Mouse (Mus musculus): ENCODE results near the gene Atf6. TPM values are rescaled to one million over a fixed set of nuclear protein-coding genes. Genes with fewer than 3 reads are reported as not detected.

Atf6 gene
- total RNA-seq, 4 experiments from 2014 or later: 44.3 to 51.8 (median 48.5) TPM

GRCm38 (mm10) chr1:170773506-170773905 lies 94.1 kb downstream of the Atf6 start:
- DNase-seq (ENCODE audit: low spot score in 2 of 2): no peak

- DNase-seq (ENCODE audit: low spot score in 2 of 2): no peak
These were observed 96.1 kb downstream of the Atf6 start for GRCm38 (mm10) chr1:170771437-170772003.

DNA sequence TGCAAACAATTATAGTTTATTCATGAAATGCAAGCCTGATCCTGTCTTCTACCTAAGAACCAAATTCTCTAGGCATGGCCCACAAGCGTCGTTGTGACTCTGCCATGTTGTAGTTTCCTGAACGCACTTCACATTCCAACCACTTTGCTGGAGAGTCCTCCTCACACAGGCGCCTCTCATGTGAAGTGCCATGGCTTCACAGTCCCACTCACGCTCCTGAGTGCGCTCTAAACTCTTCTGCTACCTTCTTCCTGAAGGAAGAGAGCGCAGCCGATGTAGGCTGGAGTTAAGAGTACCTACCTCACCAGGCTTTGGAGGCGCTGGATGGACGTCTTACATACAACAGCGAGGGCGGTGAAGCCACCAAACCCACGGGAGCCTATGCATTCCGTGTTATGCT lies 96.9 kb downstream of the Atf6 start:
- DNase-seq (ENCODE audit: low spot score in 2 of 2): no peak

GRCm38 (mm10) chr1:170766997-170767396 lies 100.6 kb downstream of the Atf6 start:
- no peak for DNase-seq (ENCODE audit: low spot score in 2 of 2)

- no peak for DNase-seq (ENCODE audit: low spot score in 2 of 2)
These were observed 102.8 kb downstream of the Atf6 start for GRCm38 (mm10) chr1:170764798-170765197.

DNA sequence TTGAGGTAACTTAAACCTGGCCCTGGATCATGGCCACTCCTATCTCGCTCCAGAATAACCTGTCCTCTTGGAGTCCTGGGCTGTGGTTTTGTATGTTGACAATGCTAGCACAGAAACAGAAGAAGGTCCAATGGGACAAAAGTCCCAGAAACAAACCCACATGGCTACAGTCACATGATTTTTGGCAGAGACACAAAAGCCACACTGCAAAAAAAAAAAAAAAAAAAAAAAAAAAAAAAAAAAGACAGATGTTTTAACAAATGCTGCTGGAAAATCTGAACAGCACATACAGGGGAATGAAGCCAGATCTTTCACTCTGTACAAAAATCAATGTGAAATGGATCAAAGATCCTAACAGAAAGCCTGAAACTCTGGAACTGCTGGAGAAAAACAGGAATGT lies 105.9 kb downstream of the Atf6 start:
- DNase-seq (ENCODE audit: low spot score in 2 of 2): no peak

GRCm38 (mm10) chr1:170753597-170753996 lies 114.0 kb downstream of the Atf6 start:
- DNase-seq (ENCODE audit: low spot score in 2 of 2): no peak

GRCm38 (mm10) chr1:170751797-170752196 lies 115.8 kb downstream of the Atf6 start:
- no peak for DNase-seq (ENCODE audit: low spot score in 2 of 2)

DNA sequence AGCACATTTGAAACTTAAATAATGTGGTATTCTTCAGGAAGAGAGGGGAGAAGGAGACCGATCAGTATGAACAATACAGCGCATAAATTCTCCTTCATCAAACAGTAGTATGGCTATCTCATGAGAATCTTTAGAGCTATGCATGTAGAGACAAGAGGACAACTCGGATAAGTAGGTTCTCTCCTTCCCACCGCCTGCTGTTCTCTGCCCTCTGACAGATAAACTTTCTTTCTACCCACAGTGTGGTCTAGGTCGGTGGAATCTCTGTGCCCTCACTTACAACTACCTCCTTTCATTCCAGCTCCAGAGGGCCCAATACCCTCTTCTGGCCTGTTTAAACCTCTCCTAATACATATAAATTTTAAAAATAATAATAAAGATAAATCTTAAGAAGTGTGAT lies 121.0 kb downstream of the Atf6 start:
- no peak for DNase-seq (ENCODE audit: low spot score in 2 of 2)

- DNase-seq (ENCODE audit: low spot score in 2 of 2): no peak
These were observed 125.9 kb downstream of the Atf6 start for GRCm38 (mm10) chr1:170741497-170742246.

- DNase-seq (ENCODE audit: low spot score in 2 of 2): peak in 1 of 2 experiments; percentile 34
These were observed 132.7 kb downstream of the Atf6 start for GRCm38 (mm10) chr1:170734866-170735265.

DNA sequence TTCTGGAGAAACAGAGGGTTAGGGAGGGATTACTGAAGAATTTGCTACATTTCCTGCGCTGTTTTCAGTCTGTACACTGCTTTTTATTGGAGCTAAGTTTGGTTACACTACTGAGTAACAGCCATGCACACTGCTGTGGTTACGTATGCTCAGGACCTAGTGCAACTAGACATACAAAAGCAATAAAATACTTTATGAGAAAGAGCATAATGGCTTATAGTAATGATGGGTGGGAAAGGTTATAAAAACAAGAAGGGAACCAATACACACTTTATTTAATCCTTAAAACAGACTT lies 135.0 kb downstream of the Atf6 start:
- DNase-seq (ENCODE audit: low spot score in 2 of 2): no peak

GRCm38 (mm10) chr1:170731865-170732595 lies 135.5 kb downstream of the Atf6 start:
- DNase-seq (ENCODE audit: low spot score in 2 of 2): no peak

DNA sequence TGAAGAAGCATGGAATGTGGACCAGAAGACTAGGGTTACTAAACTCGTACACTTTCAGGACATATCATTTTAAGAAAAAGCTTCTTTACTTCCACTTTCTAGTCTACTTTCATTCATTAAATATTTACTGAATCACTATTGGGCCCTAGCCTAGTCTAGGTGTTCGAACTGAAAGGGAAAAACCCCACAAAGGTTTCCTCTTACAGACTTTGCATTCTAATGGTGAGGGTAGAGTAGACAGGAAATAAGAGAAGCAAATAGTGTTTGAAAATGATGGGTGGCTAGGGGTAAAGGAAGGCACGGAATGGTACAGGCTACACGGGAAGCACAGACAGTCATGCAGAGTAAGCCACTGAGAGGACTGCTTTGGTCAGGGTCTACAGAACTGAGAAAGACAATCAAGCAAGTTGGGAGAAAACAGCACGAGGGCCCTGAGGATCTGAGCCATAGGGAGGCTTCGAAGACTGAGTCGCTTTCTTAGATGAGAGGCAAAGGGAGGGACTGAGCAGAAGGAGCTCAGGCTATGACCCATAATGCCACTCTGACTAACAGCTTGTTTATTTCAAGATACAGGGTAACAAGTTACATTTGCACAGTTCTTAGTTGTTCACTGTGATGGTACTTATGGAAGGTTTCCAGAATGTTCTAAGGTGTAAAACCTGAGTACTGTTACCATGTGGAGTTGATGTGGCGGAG lies 138.2 kb downstream of the Atf6 start:
- DNase-seq (ENCODE audit: low spot score in 2 of 2): no peak

- DNase-seq (ENCODE audit: low spot score in 2 of 2): no peak
These were observed 139.0 kb downstream of the Atf6 start for GRCm38 (mm10) chr1:170728524-170728923.

- peak; percentile 63 to 69 for DNase-seq (ENCODE audit: low spot score in 2 of 2)
These were observed 146.0 kb downstream of the Atf6 start for GRCm38 (mm10) chr1:170721560-170721959.

- DNase-seq (ENCODE audit: low spot score in 2 of 2): no peak
These were observed 149.3 kb downstream of the Atf6 start for GRCm38 (mm10) chr1:170718133-170718810.

DNA sequence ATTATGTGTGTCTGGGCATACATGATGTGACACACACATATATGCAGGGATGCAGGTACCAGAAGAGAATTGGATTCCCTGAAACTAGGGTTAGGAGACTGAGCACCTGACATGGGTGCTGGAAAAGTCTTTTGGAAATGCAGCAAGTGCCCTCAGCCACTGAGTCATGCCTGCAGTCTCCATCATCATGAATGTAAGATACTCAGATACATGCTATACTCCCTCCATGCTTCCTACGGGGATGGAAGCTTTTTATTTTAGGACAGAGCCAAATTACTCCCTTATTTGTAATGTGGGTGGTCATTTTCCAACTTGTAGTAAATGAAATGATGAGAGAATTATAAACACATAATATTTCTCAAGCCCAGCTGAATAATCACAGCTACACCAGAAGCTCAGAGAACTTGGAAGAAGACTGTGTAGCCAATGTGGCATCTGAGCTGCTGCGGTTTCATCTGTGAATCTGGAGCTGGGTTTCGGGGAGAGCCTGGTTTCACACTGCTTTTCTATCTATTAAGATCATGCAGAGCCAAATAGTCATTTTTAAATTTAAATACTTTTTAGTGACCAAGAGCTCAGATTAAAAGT lies 150.2 kb downstream of the Atf6 start:
- DNase-seq (ENCODE audit: low spot score in 2 of 2): no peak

DNA sequence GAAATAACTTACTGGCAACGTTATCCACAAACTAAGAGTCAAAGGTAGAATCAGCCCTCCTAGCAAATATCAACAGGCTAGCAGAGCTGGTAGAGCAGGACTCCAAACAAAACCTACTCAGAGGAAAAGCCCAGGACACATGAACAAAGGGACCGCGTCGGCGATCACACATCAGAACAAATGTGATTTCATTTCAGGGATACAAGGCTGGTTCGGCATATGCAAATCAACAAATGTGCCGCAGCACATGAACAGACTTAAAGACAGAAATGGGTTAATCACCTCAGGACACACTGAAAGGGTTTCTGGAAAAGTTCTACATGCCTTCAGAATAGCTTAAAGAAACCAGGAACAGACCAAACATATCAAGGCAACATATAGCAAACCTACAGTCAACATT lies 155.8 kb downstream of the Atf6 start:
- DNase-seq (ENCODE audit: low spot score in 2 of 2): no peak

DNA sequence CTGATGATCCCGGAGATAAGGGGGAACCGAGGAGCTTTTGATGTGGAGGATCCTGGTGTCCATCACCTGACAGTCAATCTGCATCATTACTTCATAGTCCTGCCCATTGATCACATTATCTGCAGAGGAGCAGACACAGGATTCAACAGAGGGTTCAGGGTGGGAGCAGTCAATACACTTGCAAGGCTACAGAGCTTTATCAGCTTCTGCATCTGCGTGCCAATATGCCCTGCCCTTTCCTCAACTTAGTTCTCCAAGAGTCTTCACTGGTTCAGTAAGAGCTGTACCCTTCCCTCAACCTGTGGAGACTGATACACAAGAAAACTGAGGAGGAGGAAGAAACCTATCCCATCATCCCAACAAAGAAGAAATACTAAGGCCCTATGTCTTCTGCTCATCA lies 157.6 kb downstream of the Atf6 start:
- DNase-seq (ENCODE audit: low spot score in 2 of 2): no peak

DNA sequence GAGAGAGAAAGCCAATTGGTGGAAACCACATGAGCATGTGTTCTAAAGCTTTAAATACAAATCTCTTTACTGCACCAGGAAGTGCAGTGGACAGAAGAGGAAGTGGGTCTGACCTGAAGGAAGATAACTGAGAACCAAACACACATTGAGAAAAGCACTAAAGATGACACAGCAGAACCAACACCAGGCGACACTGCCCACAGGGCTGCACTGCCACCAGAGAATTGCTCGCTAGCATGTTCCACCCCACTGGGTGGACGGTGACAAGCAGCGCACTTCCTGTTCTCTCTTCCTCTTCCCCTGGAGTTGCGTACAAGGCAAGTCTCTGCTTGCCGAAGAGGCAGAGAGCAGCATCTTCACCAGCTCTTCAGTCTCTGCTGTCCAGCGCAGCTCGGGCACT lies 158.1 kb downstream of the Atf6 start:
- DNase-seq (ENCODE audit: low spot score in 2 of 2): no peak

All from layer of hippocampus, adult 8-10 months (tissue).